ENCODE assay signal across 13 mouse cellular contexts in the genomic region with DNA sequence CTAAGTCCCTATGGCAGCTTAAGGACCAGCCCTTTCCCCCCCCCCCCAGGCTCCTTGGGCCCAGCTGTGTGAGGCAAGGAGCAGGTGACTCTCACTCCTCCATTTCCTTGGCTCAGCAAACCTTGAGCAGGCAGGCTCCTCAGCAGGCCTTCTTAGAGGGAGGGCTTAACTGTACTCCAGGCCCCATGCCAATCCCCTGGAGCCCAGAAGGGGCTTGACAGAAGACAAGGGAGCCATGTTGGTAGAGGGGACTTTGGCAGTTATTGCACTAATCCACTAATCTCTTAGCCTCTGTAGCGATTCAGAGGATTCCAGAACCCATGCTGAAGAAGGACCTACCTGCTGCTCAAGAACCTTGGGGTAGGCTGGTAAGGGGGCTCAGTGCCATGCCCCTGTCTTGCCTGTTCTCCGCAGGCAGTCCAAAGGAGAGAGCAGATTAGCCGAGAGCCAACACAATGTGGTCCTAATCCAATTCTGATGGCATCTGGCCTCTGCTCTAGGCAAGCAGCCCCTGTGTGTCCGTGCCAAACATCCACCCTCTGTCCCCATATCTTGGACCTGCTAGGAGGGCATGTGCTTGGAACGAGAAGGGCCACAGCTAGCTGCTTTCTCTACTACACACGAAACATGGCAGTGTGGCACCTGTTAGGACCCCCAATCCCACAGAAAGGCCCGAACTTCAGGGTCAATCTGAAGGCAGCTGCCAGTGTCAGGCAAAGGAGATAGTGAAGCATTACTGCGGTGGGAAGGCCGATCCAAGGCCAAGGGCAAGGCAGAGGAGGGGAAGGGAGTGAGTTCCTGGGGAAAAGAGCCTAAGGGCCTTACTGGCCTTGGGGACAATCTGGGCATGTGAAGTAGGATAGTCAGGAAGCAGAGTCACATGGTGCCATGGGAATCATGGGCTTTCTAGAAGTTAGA. TPM values are rescaled to one million over a fixed set of nuclear protein-coding genes. Genes with fewer than 3 reads are reported as not detected.
A peak's percentile ranks its signal among the peaks of the same experiment; 100 is the strongest.
DNase-seq lines count a peak whose midpoint lies in the region; ATAC-seq lines count a peak whose summit lies in the region.
"Had no signal": no experiment of that assay in that cellular context is flagged by ENCODE, and none has a peak within 500 bp of the region (broad histone marks: within the 10 kb centered on the region; RNA-seq: fewer than 3 reads in every experiment).

No protein-coding gene starts in this region.

- H3K27me3 ChIP-seq in midbrain, embryonic 15.5 days (replicated peaks): no peaks in the 10 kb centered on the region

- H3K4me2 ChIP-seq in midbrain, embryonic 15.5 days: no peak overlapping the region

- H3K9me3 ChIP-seq in midbrain, embryonic 15.5 days: no peaks in the 10 kb centered on the region
- H3K9me3 ChIP-seq: G1E; heart, embryonic 10.5 days had no signal

- intact Hi-C loops in left cerebral cortex, postnatal 4 days (cut with DNase I): no loop called here
- intact Hi-C loops in left cerebral cortex, postnatal 10 days (cut with DNase I): no loop called here
- intact Hi-C loops in left cerebral cortex, postnatal 36 days (cut with DNase I): no loop called here

- 63% methylated on average over 9 of the region's 9 CpGs for WGBS in midbrain, embryonic 15.5 days

- H3K4me3 ChIP-seq in midbrain, embryonic 15.5 days: no peak overlapping the region
- H3K4me3 ChIP-seq: heart, embryonic 10.5 days had no signal

- peak; percentile 7; the same call in 1 of the 2 replicates for ATAC-seq in midbrain, embryonic 15.5 days (replicated peaks)

- no peak overlapping the region for H3K27ac ChIP-seq in midbrain, embryonic 15.5 days
- H3K27ac ChIP-seq: heart, embryonic 10.5 days had no signal

- DNase-seq in adrenal gland, postnatal 14 days: peak; percentile 35
- no peak for DNase-seq in adrenal gland, postnatal 4 days (ENCODE audit: low spot score in 2 of 2)
- peak; percentile 78 for DNase-seq in left cerebral cortex, postnatal 4 days
- no peak for DNase-seq in left cerebral cortex, postnatal 10 days (ENCODE audit: extremely low spot score in 1 of 2, low spot score in 2 of 2)
- peak; percentile 35 to 41 for DNase-seq in cerebellum, adult 18-20 months
- no peak for DNase-seq in frontal cortex, postnatal 36 days (ENCODE audit: low spot score in 2 of 2)
- no peak for DNase-seq in left cerebral cortex, postnatal 36 days (ENCODE audit: low spot score in 2 of 2)

- H3K4me1 ChIP-seq in midbrain, embryonic 15.5 days: no peaks in the 10 kb centered on the region
- H3K4me1 ChIP-seq: heart, embryonic 10.5 days had no signal

- H3K36me3 ChIP-seq in midbrain, embryonic 15.5 days (replicated peaks): no peaks in the 10 kb centered on the region
- H3K36me3 ChIP-seq: G1E; heart, embryonic 10.5 days had no signal

- no peak overlapping the region for H3K9ac ChIP-seq in midbrain, embryonic 15.5 days

RNA-seq across cellular contexts. Expression of a gene that starts 22.6 kb away (rescaled TPM):
- 16.3 and 20.9 TPM in 2 replicates for total RNA-seq in adrenal gland, postnatal 14 days (2021)
- total RNA-seq in adrenal gland, postnatal 4 days (2021): 10 to 100 TPM; 20.3 to 22.6 TPM
- total RNA-seq in left cerebral cortex, postnatal 4 days (2021): 10 to 100 TPM; 31.9 to 39.1 TPM
- total RNA-seq in left cerebral cortex, postnatal 10 days (2021): 10 to 100 TPM; 63.9 to 64.2 TPM
- polyA plus RNA-seq in midbrain, embryonic 15.5 days (2015; fragmentation: Nextera tagmentation; extraction: Ambion mirVana): 5.9 and 7.0 TPM in 2 replicates
- total RNA-seq in left cerebral cortex, postnatal 36 days (2021): 10 to 100 TPM; 95.2 to 98.6 TPM
- total RNA-seq: G1E; hematopoietic stem cell, adult 5-6 weeks; megakaryocyte progenitor cell, adult 5-6 weeks; neutrophil, adult 5-6 weeks had no signal
- polyA plus RNA-seq: G1E had no signal

RNA-seq across cellular contexts. Expression of a gene that starts 42.1 kb away (rescaled TPM):
- total RNA-seq in adrenal gland, postnatal 14 days (2021): 183 and 214 TPM in 2 replicates
- 100 to 1,000 TPM; 245 to 273 TPM for total RNA-seq in adrenal gland, postnatal 4 days (2021)
- total RNA-seq in left cerebral cortex, postnatal 4 days (2021): 10 to 100 TPM; 49.5 to 51.5 TPM
- total RNA-seq in left cerebral cortex, postnatal 10 days (2021): 10 to 100 TPM; 33.2 to 34.7 TPM
- polyA plus RNA-seq in midbrain, embryonic 15.5 days (2015; fragmentation: Nextera tagmentation; extraction: Ambion mirVana): 22.9 and 24.3 TPM in 2 replicates
- total RNA-seq in left cerebral cortex, postnatal 36 days (2021): 10 to 100 TPM; 15.2 to 19.5 TPM
- total RNA-seq: G1E; neutrophil, adult 5-6 weeks had no signal
- polyA plus RNA-seq: G1E had no signal

Comparison
In these comparisons a context has a peak if more than half of its experiments do, and no peak if none do; other contexts are left out.
1. DNase-seq: peak in adrenal gland, postnatal 14 days (single experiment), left cerebral cortex, postnatal 4 days (single experiment) and cerebellum, adult 18-20 months (2 of 2); none in adrenal gland, postnatal 4 days (0 of 2), left cerebral cortex, postnatal 10 days (0 of 2), frontal cortex, postnatal 36 days (0 of 2) and left cerebral cortex, postnatal 36 days (0 of 2).